Mouse (Mus musculus) heart, embryonic 15.5 days (tissue): ENCODE data around the gene Plekhh3. TPM values are rescaled to one million over a fixed set of nuclear protein-coding genes. Genes with fewer than 3 reads are reported as not detected.
"Not testable (repeated sequence)": the region's sequence is repeated elsewhere in the genome, so short reads cannot be mapped to it uniquely, and the experiment has no call there.

ENCODE experiments used
- ATAC-seq: fragments of 200-750 bp; cut with Nextera tagmentation; replicated peaks from 2 replicates; pipeline ENCODE4 v1.8.0; 2017; ENCODE audit warnings: low read depth, moderate TSS enrichment; ENCODE audit not compliant: insufficient number of reproducible peaks, insufficient read depth, low FRiP score
- H3K27ac ChIP-seq: fragments of 300-500 bp; sonication (generic); 2 replicates; pipeline ENCODE4 v1.5.1; 2015; ENCODE audit warnings: mild to moderate bottlenecking, inconsistent platforms
- H3K27me3 ChIP-seq: fragments of 300-500 bp; sonication (generic); 2 replicates; pipeline ENCODE4 v1.6.1; 2015; ENCODE audit warnings: inconsistent platforms
- H3K36me3 ChIP-seq: fragments of 300-500 bp; sonication (generic); 2 replicates; pipeline ENCODE4 v1.6.1; 2015; ENCODE audit warnings: mild to moderate bottlenecking, inconsistent platforms
- H3K4me1 ChIP-seq: fragments of 300-500 bp; sonication (generic); replicated peaks from 2 replicates; pipeline ENCODE4 v1.6.1; 2015; ENCODE audit warnings: inconsistent platforms
- H3K4me2 ChIP-seq: fragments of 300-500 bp; sonication (generic); 2 replicates; pipeline ENCODE4 v1.6.1; 2015; ENCODE audit warnings: inconsistent platforms, mild to moderate bottlenecking, moderate library complexity
- H3K4me3 ChIP-seq: fragments of 300-500 bp; sonication (generic); 2 replicates; pipeline ENCODE4 v1.5.1; 2015; ENCODE audit warnings: mild to moderate bottlenecking, inconsistent platforms
- H3K9ac ChIP-seq: fragments of 300-500 bp; sonication (generic); 2 replicates; pipeline ENCODE4 v1.6.1; 2015; ENCODE audit warnings: mild to moderate bottlenecking, inconsistent platforms
- H3K9me3 ChIP-seq: fragments of 300-500 bp; sonication (generic); replicated peaks from 2 replicates; pipeline ENCODE4 v1.6.1; 2016; ENCODE audit warnings: inconsistent platforms
- WGBS: fragments of 180-500 bp; shearing (Covaris S2); methylation state at CpG from one replicate; pipeline ENCODE4 v1.1.7; 2015; ENCODE audit warnings: mixed read lengths; 5-methylcytosine and 5-hydroxymethylcytosine counted together
- polyA plus RNA-seq: library from polyadenylated mRNA; unstranded; fragments of >200 nt; fragmentation: Nextera tagmentation; extraction: Ambion mirVana; gene quantifications from 2 replicates; pipeline ENCODE4 v1.2.1, GENCODE M21; 2015

Plekhh3 gene
- polyA plus RNA-seq, 1 experiment from 2014 or later, result 10.5 TPM

GRCm38 (mm10) chr11:101167963-101168300 is 3.2 kb downstream of the Plekhh3 start:
- Histone ChIP-seq H3K9ac (no peak overlapping the region), H3K27ac (no peak overlapping the region), H3K4me3 (no peak overlapping the region), H3K4me2 (no peak overlapping the region), H3K36me3 (peaks cover 47% of the 10 kb centered on the region), H3K4me1 (peaks cover 50% of the 10 kb centered on the region), H3K9me3 (no peaks in the 10 kb centered on the region), H3K27me3 (peaks cover 42% of the 10 kb centered on the region)
- ATAC-seq, result no peak
- WGBS, result 62% methylated on average over 8 of the region's 8 CpGs

- Histone ChIP-seq H3K9me3 (no peaks in the 10 kb centered on the region), H3K27ac (no peak overlapping the region), H3K36me3 (peaks cover 47% of the 10 kb centered on the region), H3K4me3 (no peak overlapping the region), H3K4me1 (peaks cover 49% of the 10 kb centered on the region), H3K27me3 (peaks cover 42% of the 10 kb centered on the region), H3K4me2 (no peak overlapping the region), H3K9ac (no peak overlapping the region)
- 71% methylated on average over 19 of the region's 19 CpGs for WGBS
- no peak for ATAC-seq
Measured at GRCm38 (mm10) chr11:101167211-101167962, 3.8 kb downstream of the Plekhh3 start.

GRCm38 (mm10) chr11:101166357-101166756 is 4.8 kb downstream of the Plekhh3 start:
- H3K4me2 ChIP-seq, result no peak overlapping the region
- no peak overlapping the region for H3K27ac ChIP-seq
- no peaks in the 10 kb centered on the region for H3K9me3 ChIP-seq
- H3K27me3 ChIP-seq, result peaks cover 42% of the 10 kb centered on the region
- 76% methylated on average over 14 of the region's 14 CpGs for WGBS
- no peak overlapping the region for H3K4me3 ChIP-seq
- peaks cover 41% of the 10 kb centered on the region for H3K4me1 ChIP-seq
- no peak for ATAC-seq
- H3K36me3 ChIP-seq, result peaks cover 54% of the 10 kb centered on the region
- H3K9ac ChIP-seq, result no peak overlapping the region

GRCm38 (mm10) chr11:101164677-101165580 is 6.2 kb downstream of the Plekhh3 start:
- peak; percentile 19; the same call in 1 of the 2 replicates for ATAC-seq
- 48% methylated on average over 35 of the region's 35 CpGs for WGBS
- Histone ChIP-seq H3K27me3 (peaks cover 42% of the 10 kb centered on the region), H3K9me3 (no peaks in the 10 kb centered on the region), H3K4me3 (peak overlapping the region; percentile 33; the same call in 1 of the 2 replicates), H3K4me1 (peaks cover 36% of the 10 kb centered on the region), H3K9ac (no peak overlapping the region), H3K4me2 (peak overlapping the region; percentile 53), H3K36me3 (peaks cover 54% of the 10 kb centered on the region), H3K27ac (no peak overlapping the region)

GRCm38 (mm10) chr11:101164351-101164665 is 6.8 kb downstream of the Plekhh3 start:
- no peak overlapping the region for H3K9ac ChIP-seq
- peaks cover 54% of the 10 kb centered on the region for H3K36me3 ChIP-seq
- no peaks in the 10 kb centered on the region for H3K9me3 ChIP-seq
- peak overlapping the region; percentile 33 for H3K4me3 ChIP-seq
- ATAC-seq, result no peak
- peaks cover 42% of the 10 kb centered on the region for H3K27me3 ChIP-seq
- H3K4me1 ChIP-seq, result peaks cover 30% of the 10 kb centered on the region
- 29% methylated on average over 21 of the region's 21 CpGs for WGBS
- peak overlapping the region; percentile 53 for H3K4me2 ChIP-seq
- H3K27ac ChIP-seq, result no peak overlapping the region

GRCm38 (mm10) chr11:101163476-101164350 is 7.4 kb downstream of the Plekhh3 start:
- H3K9ac ChIP-seq, result no peak overlapping the region
- H3K4me3 ChIP-seq, result peak overlapping the region; percentile 33
- peaks cover 42% of the 10 kb centered on the region for H3K27me3 ChIP-seq
- 46% methylated on average over 49 of the region's 49 CpGs for WGBS
- no peak overlapping the region for H3K27ac ChIP-seq
- no peaks in the 10 kb centered on the region for H3K9me3 ChIP-seq
- H3K36me3 ChIP-seq, result peaks cover 54% of the 10 kb centered on the region
- ATAC-seq, result no peak
- peaks cover 24% of the 10 kb centered on the region for H3K4me1 ChIP-seq
- peak overlapping the region; percentile 53 for H3K4me2 ChIP-seq

GRCm38 (mm10) chr11:101162772-101163171 is 8.4 kb downstream of the Plekhh3 start:
- H3K27me3 ChIP-seq, result peaks cover 42% of the 10 kb centered on the region
- no peak for ATAC-seq
- H3K4me3 ChIP-seq, result no peak overlapping the region
- H3K9me3 ChIP-seq, result no peaks in the 10 kb centered on the region
- H3K4me1 ChIP-seq, result peaks cover 18% of the 10 kb centered on the region
- 68% methylated on average over 5 of the region's 5 CpGs for WGBS
- H3K36me3 ChIP-seq, result peaks cover 50% of the 10 kb centered on the region
- H3K27ac ChIP-seq, result no peak overlapping the region
- no peak overlapping the region for H3K9ac ChIP-seq
- no peak overlapping the region for H3K4me2 ChIP-seq

- 58% methylated on average over 5 of the region's 5 CpGs for WGBS
- no peaks in the 10 kb centered on the region for H3K9me3 ChIP-seq
- peaks cover 37% of the 10 kb centered on the region for H3K27me3 ChIP-seq
- H3K36me3 ChIP-seq, result peaks cover 46% of the 10 kb centered on the region
- no peak overlapping the region for H3K4me3 ChIP-seq
- no peak for ATAC-seq
- H3K9ac ChIP-seq, result no peak overlapping the region
- peaks cover 18% of the 10 kb centered on the region for H3K4me1 ChIP-seq
- no peak overlapping the region for H3K4me2 ChIP-seq
- H3K27ac ChIP-seq, result no peak overlapping the region
Measured at GRCm38 (mm10) chr11:101162301-101162700, 8.8 kb downstream of the Plekhh3 start.

- Histone ChIP-seq H3K4me1 (peaks cover 18% of the 10 kb centered on the region), H3K9ac (no peak overlapping the region), H3K4me2 (no peak overlapping the region), H3K27me3 (peaks cover 30% of the 10 kb centered on the region), H3K27ac (no peak overlapping the region), H3K4me3 (no peak overlapping the region), H3K9me3 (no peaks in the 10 kb centered on the region), H3K36me3 (peaks cover 38% of the 10 kb centered on the region)
- WGBS, result 87% methylated on average over 15 of the region's 15 CpGs
- ATAC-seq, result no peak
Measured at GRCm38 (mm10) chr11:101161551-101161950, 9.6 kb downstream of the Plekhh3 start.

GRCm38 (mm10) chr11:101160981-101161505 is 10.1 kb downstream of the Plekhh3 start:
- H3K9me3 ChIP-seq, ATAC-seq, H3K4me3 ChIP-seq, H3K27ac ChIP-seq, H3K4me2 ChIP-seq, H3K9ac ChIP-seq: not testable (repeated sequence)
- Histone ChIP-seq H3K4me1 (peaks cover 21% of the 10 kb centered on the region), H3K27me3 (peaks cover 25% of the 10 kb centered on the region), H3K36me3 (peaks cover 33% of the 10 kb centered on the region)
- 72% methylated on average over 8 of the region's 8 CpGs for WGBS

GRCm38 (mm10) chr11:101160151-101160550 is 11.0 kb downstream of the Plekhh3 start:
- Histone ChIP-seq H3K27me3 (peaks cover 19% of the 10 kb centered on the region), H3K4me1 (peaks cover 28% of the 10 kb centered on the region), H3K36me3 (peaks cover 26% of the 10 kb centered on the region)
- H3K4me3 ChIP-seq, H3K27ac ChIP-seq, H3K9me3 ChIP-seq, ATAC-seq, H3K4me2 ChIP-seq, H3K9ac ChIP-seq: not testable (repeated sequence)
- 68% methylated on average over 8 of the region's 10 CpGs for WGBS
